Mouse (Mus musculus) urinary bladder, postnatal 25 days (tissue): ENCODE results near the gene Golga7b.
A peak's percentile ranks its signal among the peaks of the same experiment; 100 is the strongest.

ENCODE experiments used
- DNase-seq: peaks from one replicate; pipeline ENCODE4 v3.0.0; 2022; ENCODE audit warnings: low spot score

Gene Golga7b

GRCm38 (mm10) chr19:42305746-42306145 is 58.4 kb downstream of the Golga7b start:
- DNase-seq: no peak

GRCm38 (mm10) chr19:42306202-42306601 is 58.8 kb downstream of the Golga7b start:
- DNase-seq: no peak

- DNase-seq: no peak
Measured at GRCm38 (mm10) chr19:42307019-42307418, 59.6 kb downstream of the Golga7b start.

- no peak for DNase-seq
Measured at GRCm38 (mm10) chr19:42308931-42309330, 61.6 kb downstream of the Golga7b start.

- no peak for DNase-seq
Measured at GRCm38 (mm10) chr19:42311332-42311731, 64.0 kb downstream of the Golga7b start.

GRCm38 (mm10) chr19:42312191-42312590 is 64.8 kb downstream of the Golga7b start:
- DNase-seq: no peak

- no peak for DNase-seq
Measured at GRCm38 (mm10) chr19:42315070-42315679, 67.8 kb downstream of the Golga7b start.

GRCm38 (mm10) chr19:42315914-42316313 is 68.5 kb downstream of the Golga7b start:
- peak; percentile 66 for DNase-seq

GRCm38 (mm10) chr19:42316525-42316924 is 69.2 kb downstream of the Golga7b start:
- no peak for DNase-seq

GRCm38 (mm10) chr19:42316998-42317397 is 69.6 kb downstream of the Golga7b start:
- no peak for DNase-seq

GRCm38 (mm10) chr19:42317648-42318425 is 70.5 kb downstream of the Golga7b start:
- no peak for DNase-seq
